Mouse (Mus musculus) mouse trophoblast stem cell (cell line): Measurements from ENCODE around the gene Tenm2.

ENCODE experiments used
- in situ Hi-C, 2 experiments: fragments of 300-500 bp; cut with MseI, MboI; formaldehyde crosslinking; loops; 2 replicates in 1 of 2; 3 replicates in 1 of 2; pipeline ENCODE4 v1.15.1; 2025

Gene Tenm2

GRCm38 (mm10) chr11:36604815-36605382 is 630.9 kb downstream of the Tenm2 start:
- in situ Hi-C loops = no loop called here

- in situ Hi-C loops = no loop called here
These were observed 631.5 kb downstream of the Tenm2 start for GRCm38 (mm10) chr11:36604272-36604671.

GRCm38 (mm10) chr11:36592471-36592870 is 643.3 kb downstream of the Tenm2 start:
- in situ Hi-C loops = no loop called here

DNA sequence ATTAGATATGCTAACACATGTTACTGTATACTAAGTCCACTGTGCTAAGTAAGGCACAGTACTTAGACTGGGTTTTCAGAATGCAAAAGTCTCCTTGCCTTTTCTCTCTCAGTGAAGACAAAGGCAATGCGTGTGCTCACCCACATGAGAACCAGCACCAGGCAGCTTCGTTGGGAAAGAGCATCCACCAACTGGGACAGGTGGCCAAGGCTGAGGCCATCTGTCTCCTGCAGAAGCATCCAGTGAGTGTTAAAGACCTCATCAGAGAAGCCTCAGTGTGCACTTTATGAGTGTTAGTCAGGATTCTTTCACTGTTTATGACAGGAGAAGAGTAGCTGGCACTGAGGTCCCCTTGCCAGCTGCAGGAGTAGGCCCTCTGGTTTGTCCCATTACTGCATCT is 669.6 kb downstream of the Tenm2 start:
- in situ Hi-C loops = no loop called here

DNA sequence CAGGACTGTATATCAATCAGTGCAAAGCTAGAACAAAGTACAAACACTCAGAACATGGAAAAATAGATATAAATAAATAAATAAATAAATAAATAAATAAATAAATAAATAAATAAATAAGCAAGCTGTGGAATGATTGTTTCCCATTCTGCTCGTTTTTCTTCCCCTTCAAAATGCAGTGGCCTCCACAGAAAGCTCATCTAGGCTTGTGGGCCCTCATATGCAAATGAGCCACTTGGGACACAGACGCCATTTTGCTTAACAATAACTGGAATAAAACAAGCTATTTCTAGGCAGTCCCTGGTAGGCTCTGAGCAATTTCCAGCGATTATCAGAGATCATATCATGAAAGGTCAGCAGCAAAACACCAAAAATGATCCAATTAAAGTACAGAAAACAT is 672.9 kb downstream of the Tenm2 start:
- in situ Hi-C loops = no loop called here

DNA sequence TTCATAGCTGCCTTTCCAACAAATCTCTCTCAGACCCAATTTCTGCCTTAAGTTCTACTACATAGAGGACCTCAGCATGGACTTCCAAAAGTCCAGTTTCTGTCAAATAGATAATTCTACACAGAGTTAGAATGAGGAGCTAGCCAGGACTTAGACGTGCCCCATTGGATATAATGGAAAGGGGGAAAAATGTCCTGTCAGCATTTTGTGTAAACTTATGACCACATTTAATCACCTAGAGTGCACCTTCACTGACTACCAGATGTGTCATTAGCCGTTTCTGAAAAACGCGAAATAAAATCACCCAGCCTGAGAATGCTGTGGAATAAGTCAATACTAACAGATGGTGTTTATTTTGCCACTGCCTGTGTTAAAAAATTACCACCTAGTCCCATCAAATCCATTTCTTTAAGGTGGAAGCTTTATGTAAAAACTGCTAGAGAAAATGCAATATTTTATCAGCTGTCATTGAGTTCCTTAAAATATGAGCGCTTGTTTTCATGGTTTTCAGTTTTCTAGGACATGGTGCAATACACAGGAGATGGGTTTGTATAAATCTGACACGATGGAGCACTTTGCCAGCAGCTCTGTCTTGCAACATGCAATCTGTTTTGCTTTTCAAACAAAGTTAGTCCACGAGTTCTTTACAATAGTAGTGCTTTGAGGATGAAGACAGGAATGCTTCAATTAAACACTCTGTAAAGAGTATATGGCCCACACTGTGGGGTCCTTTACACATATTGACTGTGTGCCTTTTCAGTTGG is 674.8 kb downstream of the Tenm2 start:
- in situ Hi-C loops = no loop called here

- in situ Hi-C loops = no loop called here
These were observed 678.4 kb downstream of the Tenm2 start for GRCm38 (mm10) chr11:36557316-36557715.

GRCm38 (mm10) chr11:36553286-36553685 is 682.5 kb downstream of the Tenm2 start:
- in situ Hi-C loops = no loop called here

DNA sequence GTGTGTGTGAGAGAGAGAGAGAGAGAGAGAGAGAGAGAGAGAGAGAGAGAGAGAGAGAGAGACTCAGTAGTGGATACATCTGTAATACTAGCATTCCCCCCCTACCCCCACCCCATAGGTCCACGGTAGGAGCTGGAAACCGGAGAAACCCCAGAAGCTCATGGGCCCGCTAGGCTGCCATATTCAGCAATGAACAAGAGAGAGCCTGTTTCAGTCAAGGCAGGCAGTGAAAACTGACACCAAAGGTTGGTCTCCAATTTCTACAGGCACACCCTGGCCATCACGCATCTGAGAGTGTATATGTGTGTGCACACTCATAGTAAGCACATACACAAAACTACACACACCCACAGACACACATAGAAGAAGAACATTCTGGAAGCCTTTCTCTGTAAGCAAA is 685.1 kb downstream of the Tenm2 start:
- in situ Hi-C loops = no loop called here

- in situ Hi-C loops = no loop called here
These were observed 686.2 kb downstream of the Tenm2 start for GRCm38 (mm10) chr11:36549398-36550139.

- in situ Hi-C loops = no loop called here
These were observed 687.6 kb downstream of the Tenm2 start for GRCm38 (mm10) chr11:36548139-36548538.

- in situ Hi-C loops = no loop called here
These were observed 697.6 kb downstream of the Tenm2 start for GRCm38 (mm10) chr11:36538144-36538543.

- in situ Hi-C loops = no loop called here
These were observed 698.1 kb downstream of the Tenm2 start for GRCm38 (mm10) chr11:36537573-36538133.

- in situ Hi-C loops = no loop called here
These were observed 700.2 kb downstream of the Tenm2 start for GRCm38 (mm10) chr11:36535591-36535990.

DNA sequence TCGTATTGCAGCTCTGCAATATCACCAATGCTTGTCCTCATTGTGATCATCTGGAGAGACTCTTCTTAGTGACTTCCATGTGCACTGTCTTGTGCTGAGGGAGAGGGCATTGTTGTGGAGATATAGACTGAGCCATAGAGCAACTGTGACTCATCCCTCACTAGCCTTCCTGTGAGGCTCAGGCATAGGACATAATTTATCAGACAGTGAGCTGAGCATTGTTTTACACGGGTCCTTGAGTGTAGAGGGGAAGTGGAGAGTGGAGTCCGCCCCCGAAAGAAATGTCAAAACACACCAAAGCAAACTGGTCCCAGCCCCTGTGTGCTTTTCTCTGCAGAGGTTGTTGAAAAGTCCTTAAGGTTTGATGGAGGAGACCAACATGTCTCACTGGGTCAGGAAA is 704.1 kb downstream of the Tenm2 start:
- in situ Hi-C loops = no loop called here

GRCm38 (mm10) chr11:36527509-36527908 is 708.3 kb downstream of the Tenm2 start:
- in situ Hi-C loops = loop anchor here in 1 of 2 experiments (5.0 kb wide), 2 partner anchors 305 to 480 kb away; no protein-coding TSS in a partner anchor

- in situ Hi-C loops = loop anchor here in 1 of 2 experiments (5.0 kb wide), 2 partner anchors 304 to 479 kb away; no protein-coding TSS in a partner anchor
These were observed 709.4 kb downstream of the Tenm2 start for GRCm38 (mm10) chr11:36526381-36526780.

DNA sequence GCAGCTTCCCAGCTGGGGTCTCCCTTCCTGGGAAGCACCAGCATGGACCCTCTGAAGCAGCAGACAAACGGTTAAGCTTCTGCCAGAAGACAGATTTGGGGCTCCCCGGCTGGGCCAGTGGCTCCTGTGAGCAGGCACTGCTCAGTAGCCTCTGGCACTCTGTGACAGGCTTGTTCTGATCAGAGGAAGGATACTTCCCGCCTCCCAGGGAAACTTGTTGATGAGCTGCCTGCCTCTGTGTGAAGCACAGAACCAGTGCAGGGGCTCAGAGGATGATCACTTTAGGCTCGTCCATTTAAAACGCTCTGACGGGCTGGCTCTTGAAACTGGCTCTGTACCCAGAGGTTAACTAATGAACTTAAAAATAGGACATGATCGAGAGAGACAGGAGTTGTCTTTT is 723.3 kb downstream of the Tenm2 start:
- in situ Hi-C loops = no loop called here

- in situ Hi-C loops = no loop called here
These were observed 727.5 kb downstream of the Tenm2 start for GRCm38 (mm10) chr11:36508312-36508711.

DNA sequence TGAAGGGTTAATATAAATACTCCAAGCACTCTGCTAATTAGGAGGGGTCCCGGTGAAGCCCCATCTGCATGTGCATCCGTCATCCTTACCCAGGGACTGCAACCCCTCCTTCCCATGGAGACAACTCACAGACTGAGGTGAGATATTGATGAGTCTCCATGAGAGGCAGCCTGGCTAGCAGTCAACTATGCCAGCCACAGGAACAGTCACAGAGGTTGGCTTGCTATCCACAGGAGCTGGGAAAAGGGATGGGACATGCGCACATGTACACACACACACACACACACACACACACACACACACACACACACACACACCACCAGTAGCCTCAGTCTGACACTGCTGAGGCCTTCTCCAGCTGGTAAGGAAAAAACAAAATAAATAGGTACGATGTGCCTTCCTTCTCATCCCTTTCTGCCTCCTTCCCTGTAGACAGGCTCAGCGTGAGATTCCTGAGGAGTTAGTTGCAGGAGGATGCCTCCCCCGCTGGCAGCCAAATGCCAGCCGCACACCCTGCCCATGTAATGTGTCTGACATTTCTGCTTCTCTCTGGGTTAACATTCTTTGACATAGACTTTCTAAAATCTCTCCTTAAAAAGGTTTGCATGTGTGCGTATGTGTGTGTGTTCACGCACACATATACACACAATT is 740.7 kb downstream of the Tenm2 start:
- in situ Hi-C loops = no loop called here

- in situ Hi-C loops = no loop called here
These were observed 743.5 kb downstream of the Tenm2 start for GRCm38 (mm10) chr11:36492274-36492673.

- in situ Hi-C loops = no loop called here
These were observed 745.7 kb downstream of the Tenm2 start for GRCm38 (mm10) chr11:36490085-36490484.
